ENCODE assay signal across 20 mouse cellular contexts in genomic region chr4:59280876-59281275, GRCm38 (mm10).
DNase-seq lines count a peak whose midpoint lies in the region; ATAC-seq lines count a peak whose summit lies in the region.
"Had no signal": no experiment of that assay in that cellular context is flagged by ENCODE, and none has a peak within 500 bp of the region (broad histone marks: within the 10 kb centered on the region; RNA-seq: fewer than 3 reads in every experiment).

No protein-coding gene starts in this region.

- H3K4me1 ChIP-seq in hindbrain, embryonic 13.5 days (replicated peaks) = no peaks in the 10 kb centered on the region
- H3K4me1 ChIP-seq: embryonic facial prominence, embryonic 15.5 days had no signal

- no peak overlapping the region for H3K4me2 ChIP-seq in hindbrain, embryonic 13.5 days
- H3K4me2 ChIP-seq: embryonic facial prominence, embryonic 15.5 days; limb, embryonic 13.5 days; midbrain, embryonic 11.5 days had no signal

- H3K27ac ChIP-seq in hindbrain, embryonic 13.5 days = no peak overlapping the region
- H3K27ac ChIP-seq: embryonic facial prominence, embryonic 15.5 days; heart, embryonic 10.5 days; kidney, postnatal 0 days; limb, embryonic 13.5 days; macrophage had no signal

- WGBS in hindbrain, embryonic 13.5 days = 87% methylated on average over 5 of the region's 5 CpGs

- H3K36me3 ChIP-seq in hindbrain, embryonic 13.5 days = no peaks in the 10 kb centered on the region
- H3K36me3 ChIP-seq: embryonic facial prominence, embryonic 15.5 days; heart, embryonic 10.5 days; limb, embryonic 13.5 days had no signal

- DNase-seq in 416B (ENCODE audit: low read depth) = peak; percentile 80
- DNase-seq in CD4-positive helper T cell, adult 2 months (ENCODE audit: low read depth, low spot score) = peak; percentile 70
- DNase-seq in T-cell, adult 2 months (ENCODE audit: low spot score) = peak; percentile 55
- no peak for DNase-seq in gastrocnemius, postnatal 10 days
- DNase-seq in kidney, adult 9 months = no peak
- DNase-seq: adrenal gland, postnatal 14 days; cerebellum, adult 2 months; cerebellum, postnatal 36 days; kidney, adult 18-20 months; layer of hippocampus, adult 9-11 months had no signal

- ATAC-seq in megakaryocyte progenitor cell, adult 5-6 weeks (replicated peaks; ENCODE audit: poor library complexity) = 0 out of 2 replicates have a peak, but pooled peaks have one; percentile 10
- ATAC-seq in hindbrain, embryonic 13.5 days (ENCODE audit: low FRiP score) = no peak
- ATAC-seq: forebrain, embryonic 16.5 days; lung, postnatal 0 days had no signal

- H3K9ac ChIP-seq in hindbrain, embryonic 13.5 days = no peak overlapping the region
- H3K9ac ChIP-seq: embryonic facial prominence, embryonic 15.5 days; limb, embryonic 13.5 days had no signal

- no peaks in the 10 kb centered on the region for H3K27me3 ChIP-seq in hindbrain, embryonic 13.5 days
- H3K27me3 ChIP-seq: embryonic facial prominence, embryonic 15.5 days; limb, embryonic 13.5 days had no signal

- no peak overlapping the region for H3K4me3 ChIP-seq in hindbrain, embryonic 13.5 days
- H3K4me3 ChIP-seq: embryonic facial prominence, embryonic 15.5 days; heart, embryonic 10.5 days; limb, embryonic 13.5 days had no signal

- no peaks in the 10 kb centered on the region for H3K9me3 ChIP-seq in hindbrain, embryonic 13.5 days
- H3K9me3 ChIP-seq: embryonic facial prominence, embryonic 15.5 days; heart, embryonic 10.5 days; limb, embryonic 13.5 days had no signal

Comparison
In these comparisons a context has a peak if more than half of its experiments do, and no peak if none do; other contexts are left out.
1. DNase-seq: peak in 416B (single experiment), CD4-positive helper T cell, adult 2 months (single experiment) and T-cell, adult 2 months (single experiment); none in gastrocnemius, postnatal 10 days (single experiment) and kidney, adult 9 months (single experiment).